Mouse (Mus musculus): ENCODE data around the gene Slc25a10. TPM values are rescaled to one million over a fixed set of nuclear protein-coding genes. Genes with fewer than 3 reads are reported as not detected.

Slc25a10 gene
- polyA plus RNA-seq, 1 experiment from 2014 or later, result 54.9 TPM

- no peaks in the 10 kb centered on the region for H3K36me3 ChIP-seq
- peak; percentile 35; the same call in 1 of the 2 replicates for ATAC-seq
- no peak overlapping the region for H3K9ac ChIP-seq
- WGBS (ENCODE audit: insufficient replicate concordance), result 21% methylated on average over 17 of the region's 17 CpGs
- no peak overlapping the region for H3K27ac ChIP-seq
- H3K4me2 ChIP-seq, result no peak overlapping the region
- peaks cover 43% of the 10 kb centered on the region for H3K4me1 ChIP-seq
- no peaks in the 10 kb centered on the region for H3K9me3 ChIP-seq (replicated peaks)
- 0 out of 2 replicates have a peak, but pooled peaks cover 4% of the 10 kb centered on the region for H3K27me3 ChIP-seq (replicated peaks)
- H3K4me3 ChIP-seq, result no peak overlapping the region
Observed at GRCm38 (mm10) chr11:120515611-120516010, 24.0 kb downstream of the Slc25a10 start.

GRCm38 (mm10) chr11:120517147-120517546 lies 25.5 kb downstream of the Slc25a10 start:
- H3K27ac ChIP-seq, result no peak overlapping the region
- 57% methylated on average over 4 of the region's 4 CpGs for WGBS (ENCODE audit: insufficient replicate concordance)
- 0 out of 2 replicates have a peak, but pooled peaks cover 4% of the 10 kb centered on the region for H3K27me3 ChIP-seq (replicated peaks)
- no peak overlapping the region for H3K4me2 ChIP-seq
- no peaks in the 10 kb centered on the region for H3K36me3 ChIP-seq
- no peak overlapping the region for H3K4me3 ChIP-seq
- H3K9ac ChIP-seq, result no peak overlapping the region
- no peak for ATAC-seq
- peaks cover 38% of the 10 kb centered on the region for H3K4me1 ChIP-seq
- H3K9me3 ChIP-seq (replicated peaks), result no peaks in the 10 kb centered on the region

GRCm38 (mm10) chr11:120518027-120518426 lies 26.4 kb downstream of the Slc25a10 start:
- Histone ChIP-seq H3K4me2 (no peak overlapping the region), H3K9ac (no peak overlapping the region), H3K4me3 (no peak overlapping the region), H3K36me3 (no peaks in the 10 kb centered on the region), H3K27me3 (replicated peaks) (0 out of 2 replicates have a peak, but pooled peaks cover 4% of the 10 kb centered on the region), H3K27ac (peak overlapping the region; percentile 11; the same call in 1 of the 2 replicates), H3K4me1 (peaks cover 38% of the 10 kb centered on the region), H3K9me3 (replicated peaks) (no peaks in the 10 kb centered on the region)
- no peak for ATAC-seq
- WGBS (ENCODE audit: insufficient replicate concordance), result 35% methylated on average over 6 of the region's 6 CpGs

- Histone ChIP-seq H3K27me3 (replicated peaks) (0 out of 2 replicates have a peak, but pooled peaks cover 4% of the 10 kb centered on the region), H3K36me3 (no peaks in the 10 kb centered on the region), H3K4me3 (no peak overlapping the region), H3K4me1 (peaks cover 38% of the 10 kb centered on the region), H3K4me2 (no peak overlapping the region), H3K9me3 (replicated peaks) (no peaks in the 10 kb centered on the region), H3K27ac (no peak overlapping the region; the same call in 1 of the 2 replicates), H3K9ac (no peak overlapping the region)
- WGBS (ENCODE audit: insufficient replicate concordance), result 63% methylated on average over 6 of the region's 6 CpGs
- ATAC-seq, result peak; percentile 25; the same call in 1 of the 2 replicates
Observed at GRCm38 (mm10) chr11:120518558-120518957, 26.9 kb downstream of the Slc25a10 start.

GRCm38 (mm10) chr11:120519738-120520137 lies 28.1 kb downstream of the Slc25a10 start:
- H3K9me3 ChIP-seq (replicated peaks), result no peaks in the 10 kb centered on the region
- H3K9ac ChIP-seq, result no peak overlapping the region
- no peaks in the 10 kb centered on the region for H3K36me3 ChIP-seq
- H3K4me2 ChIP-seq, result peak overlapping the region; percentile 13; the same call in 1 of the 2 replicates
- peak overlapping the region; percentile 78; the same call in 1 of the 2 replicates for H3K27ac ChIP-seq
- H3K27me3 ChIP-seq (replicated peaks), result no peaks in the 10 kb centered on the region
- H3K4me3 ChIP-seq, result no peak overlapping the region
- ATAC-seq, result no peak
- 33% methylated on average over 9 of the region's 9 CpGs for WGBS (ENCODE audit: insufficient replicate concordance)
- peaks cover 38% of the 10 kb centered on the region for H3K4me1 ChIP-seq

GRCm38 (mm10) chr11:120520498-120520897 lies 28.9 kb downstream of the Slc25a10 start:
- peak overlapping the region; percentile 29 for H3K4me2 ChIP-seq
- H3K9me3 ChIP-seq (replicated peaks), result no peaks in the 10 kb centered on the region
- H3K4me3 ChIP-seq, result no peak overlapping the region
- H3K36me3 ChIP-seq, result no peaks in the 10 kb centered on the region
- peak overlapping the region; percentile 78 for H3K27ac ChIP-seq
- ATAC-seq, result peak; percentile 36
- 59% methylated on average over 9 of the region's 9 CpGs for WGBS (ENCODE audit: insufficient replicate concordance)
- H3K9ac ChIP-seq, result no peak overlapping the region; the same call in 1 of the 2 replicates
- no peaks in the 10 kb centered on the region for H3K27me3 ChIP-seq (replicated peaks)
- H3K4me1 ChIP-seq, result peaks cover 38% of the 10 kb centered on the region

GRCm38 (mm10) chr11:120520967-120521540 lies 29.4 kb downstream of the Slc25a10 start:
- H3K36me3 ChIP-seq, result no peaks in the 10 kb centered on the region
- no peaks in the 10 kb centered on the region for H3K27me3 ChIP-seq (replicated peaks)
- no peaks in the 10 kb centered on the region for H3K9me3 ChIP-seq (replicated peaks)
- no peak overlapping the region for H3K4me3 ChIP-seq
- WGBS (ENCODE audit: insufficient replicate concordance), result 42% methylated on average over 5 of the region's 5 CpGs
- peak; percentile 90 for ATAC-seq
- peak overlapping the region; percentile 78 for H3K27ac ChIP-seq
- peaks cover 36% of the 10 kb centered on the region for H3K4me1 ChIP-seq
- peak overlapping the region; percentile 29 for H3K4me2 ChIP-seq
- no peak overlapping the region; the same call in 1 of the 2 replicates for H3K9ac ChIP-seq

- Histone ChIP-seq H3K4me2 (no peak overlapping the region), H3K4me1 (peaks cover 39% of the 10 kb centered on the region), H3K9me3 (replicated peaks) (no peaks in the 10 kb centered on the region), H3K36me3 (no peaks in the 10 kb centered on the region), H3K9ac (no peak overlapping the region), H3K27me3 (replicated peaks) (peaks cover 2% of the 10 kb centered on the region), H3K4me3 (no peak overlapping the region), H3K27ac (no peak overlapping the region)
- 78% methylated on average over 8 of the region's 8 CpGs for WGBS (ENCODE audit: insufficient replicate concordance)
- no peak for ATAC-seq
Observed at GRCm38 (mm10) chr11:120522581-120522980, 30.9 kb downstream of the Slc25a10 start.

GRCm38 (mm10) chr11:120525959-120526358 lies 34.3 kb downstream of the Slc25a10 start:
- Histone ChIP-seq H3K36me3 (no peaks in the 10 kb centered on the region), H3K4me2 (no peak overlapping the region), H3K9ac (no peak overlapping the region), H3K27me3 (replicated peaks) (peaks cover 36% of the 10 kb centered on the region), H3K9me3 (replicated peaks) (no peaks in the 10 kb centered on the region), H3K4me3 (no peak overlapping the region), H3K4me1 (peaks cover 27% of the 10 kb centered on the region), H3K27ac (no peak overlapping the region)
- WGBS (ENCODE audit: insufficient replicate concordance), result 59% methylated on average over 2 of the region's 2 CpGs
- ATAC-seq, result no peak

GRCm38 (mm10) chr11:120527690-120528354 lies 36.2 kb downstream of the Slc25a10 start:
- Histone ChIP-seq H3K27me3 (replicated peaks) (peaks cover 55% of the 10 kb centered on the region), H3K9me3 (replicated peaks) (no peaks in the 10 kb centered on the region), H3K4me2 (no peak overlapping the region), H3K27ac (no peak overlapping the region), H3K4me3 (no peak overlapping the region), H3K4me1 (peaks cover 21% of the 10 kb centered on the region), H3K36me3 (no peaks in the 10 kb centered on the region), H3K9ac (no peak overlapping the region)
- 50% methylated on average over 9 of the region's 9 CpGs for WGBS (ENCODE audit: insufficient replicate concordance)
- no peak for ATAC-seq

GRCm38 (mm10) chr11:120528903-120529302 lies 37.3 kb downstream of the Slc25a10 start:
- ATAC-seq, result peak; percentile 45; the same call in 1 of the 2 replicates
- H3K27me3 ChIP-seq (replicated peaks), result peaks cover 66% of the 10 kb centered on the region
- peaks cover 21% of the 10 kb centered on the region for H3K4me1 ChIP-seq
- H3K4me2 ChIP-seq, result no peak overlapping the region
- 55% methylated on average over 4 of the region's 4 CpGs for WGBS (ENCODE audit: insufficient replicate concordance)
- H3K36me3 ChIP-seq, result no peaks in the 10 kb centered on the region
- H3K9ac ChIP-seq, result no peak overlapping the region
- no peaks in the 10 kb centered on the region for H3K9me3 ChIP-seq (replicated peaks)
- H3K27ac ChIP-seq, result peak overlapping the region; percentile 10
- no peak overlapping the region for H3K4me3 ChIP-seq

All from liver, embryonic 12.5 days (tissue).